In genomic region chr13:52940956-52941355, GRCm38 (mm10) we compare ENCODE assay signal across 17 mouse cellular contexts.
"Had no signal": no experiment of that assay in that cellular context is flagged by ENCODE, and none has a peak within 500 bp of the region (broad histone marks: within the 10 kb centered on the region; RNA-seq: fewer than 3 reads in every experiment).

No protein-coding gene starts in this region.

- H3K9me3 ChIP-seq: limb, embryonic 12.5 days; limb, embryonic 15.5 days; liver, embryonic 15.5 days; midbrain, embryonic 12.5 days; midbrain, embryonic 15.5 days had no signal

- ATAC-seq: intestine, postnatal 0 days; lung, postnatal 0 days; midbrain, embryonic 15.5 days had no signal

- H3K36me3 ChIP-seq: limb, embryonic 12.5 days; limb, embryonic 15.5 days; liver, embryonic 15.5 days; midbrain, embryonic 12.5 days; midbrain, embryonic 15.5 days had no signal

- H3K4me2 ChIP-seq: limb, embryonic 12.5 days; limb, embryonic 15.5 days; liver, embryonic 15.5 days; lung, embryonic 14.5 days; midbrain, embryonic 12.5 days; midbrain, embryonic 15.5 days had no signal

- H3K27me3 ChIP-seq: limb, embryonic 12.5 days; limb, embryonic 15.5 days; liver, embryonic 15.5 days; midbrain, embryonic 12.5 days; midbrain, embryonic 15.5 days had no signal

- DNase-seq: kidney, adult 2 months; kidney, postnatal 36 days; layer of hippocampus, postnatal 36 days; lung, embryonic 14.5 days; thymus, adult 2 months; thymus, postnatal 25 days had no signal

- H3K4me1 ChIP-seq: limb, embryonic 15.5 days; liver, embryonic 15.5 days; midbrain, embryonic 12.5 days; midbrain, embryonic 15.5 days had no signal

- H3K27ac ChIP-seq: kidney, postnatal 0 days; left cerebral cortex, adult 2 months; limb, embryonic 12.5 days; limb, embryonic 15.5 days; liver, embryonic 15.5 days; macrophage; midbrain, embryonic 12.5 days; midbrain, embryonic 15.5 days; stomach, postnatal 0 days had no signal

- H3K4me3 ChIP-seq: left cerebral cortex, adult 2 months; limb, embryonic 12.5 days; limb, embryonic 15.5 days; liver, embryonic 15.5 days; midbrain, embryonic 12.5 days; midbrain, embryonic 15.5 days had no signal

- H3K9ac ChIP-seq: limb, embryonic 12.5 days; limb, embryonic 15.5 days; liver, embryonic 15.5 days; lung, embryonic 14.5 days; midbrain, embryonic 12.5 days; midbrain, embryonic 15.5 days had no signal
